Mouse (Mus musculus) kidney, embryonic 14.5 days (tissue): ENCODE data around the gene Mllt6. TPM values are rescaled to one million over a fixed set of nuclear protein-coding genes. Genes with fewer than 3 reads are reported as not detected.

Experiments
- ATAC-seq: fragments of 200-750 bp; cut with Nextera tagmentation; 2 replicates; pipeline ENCODE4 v1.8.0; 2017; ENCODE audit warnings: moderate number of reproducible peaks, mild to moderate bottlenecking, moderate TSS enrichment, moderate library complexity; ENCODE audit not compliant: low FRiP score, low TSS enrichment
- H3K27ac ChIP-seq: fragments of 300-500 bp; sonication (generic); 2 replicates; pipeline ENCODE4 v1.5.1; 2014; ENCODE audit warnings: low read depth, mild to moderate bottlenecking, low read length, moderate library complexity, mixed read lengths
- H3K27me3 ChIP-seq: fragments of 300-500 bp; sonication (generic); 2 replicates; pipeline ENCODE4 v1.6.1; 2014; ENCODE audit warnings: mild to moderate bottlenecking, low read length; ENCODE audit not compliant: control insufficient read depth, insufficient read depth
- H3K36me3 ChIP-seq: fragments of 300-500 bp; sonication (generic); 2 replicates; pipeline ENCODE4 v1.6.1; 2014; ENCODE audit warnings: low read length, mixed read lengths; ENCODE audit not compliant: control insufficient read depth, insufficient read depth
- H3K4me1 ChIP-seq: fragments of 300-500 bp; sonication (generic); 2 replicates; pipeline ENCODE4 v1.6.1; 2014; ENCODE audit warnings: low read length, mixed read lengths; ENCODE audit not compliant: control insufficient read depth, insufficient read depth
- H3K4me2 ChIP-seq: fragments of 300-500 bp; sonication (generic); replicated peaks from 2 replicates; pipeline ENCODE4 v1.6.1; 2014; ENCODE audit warnings: low read depth, mild to moderate bottlenecking, low read length
- H3K4me3 ChIP-seq: fragments of 300-500 bp; sonication (generic); 2 replicates; pipeline ENCODE4 v1.5.1; 2014; ENCODE audit warnings: mild to moderate bottlenecking, low read length
- H3K9ac ChIP-seq: fragments of 300-500 bp; sonication (generic); 2 replicates; pipeline ENCODE4 v1.6.1; 2014; ENCODE audit warnings: low read depth, mild to moderate bottlenecking, low read length, moderate library complexity
- H3K9me3 ChIP-seq: fragments of 300-500 bp; sonication (generic); 2 replicates; pipeline ENCODE4 v1.6.1; 2016; ENCODE audit warnings: low read length; ENCODE audit not compliant: control insufficient read depth
- WGBS: fragments of 180-500 bp; shearing (Covaris S2); extraction: QIAGEN DNeasy Blood & Tissue Kit; methylation state at CpG from one replicate; pipeline ENCODE4 v1.1.7; 2014; 5-methylcytosine and 5-hydroxymethylcytosine counted together
- polyA plus RNA-seq: library from polyadenylated mRNA; unstranded; fragments of >200 nt; fragmentation: Nextera tagmentation; extraction: Ambion mirVana; gene quantifications from 2 replicates; pipeline ENCODE4 v1.2.1, GENCODE M21; 2014

Gene Mllt6
- polyA plus RNA-seq, 1 experiment from 2014 or later = 5.7 TPM

DNA sequence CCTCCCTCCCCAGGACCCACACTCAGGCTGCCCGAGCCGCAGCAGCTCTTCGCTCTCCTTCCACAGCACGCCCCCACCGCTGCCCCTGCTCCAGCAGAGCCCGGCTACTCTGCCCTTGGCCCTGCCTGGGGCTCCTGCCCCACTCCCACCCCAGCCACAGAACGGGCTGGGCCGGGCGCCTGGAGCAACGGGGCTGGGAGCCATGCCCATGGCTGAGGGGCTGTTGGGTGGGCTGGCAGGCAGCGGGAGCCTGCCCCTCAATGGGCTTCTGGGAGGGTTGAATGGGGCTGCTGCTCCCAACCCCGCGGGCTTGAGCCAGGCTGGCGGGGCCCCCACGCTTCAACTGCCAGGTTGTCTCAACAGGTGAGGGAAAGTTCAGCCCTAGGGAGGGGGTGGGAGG is 15.1 kb downstream of the Mllt6 start:
- H3K4me1 ChIP-seq = no peaks in the 10 kb centered on the region
- no peak overlapping the region for H3K4me2 ChIP-seq
- no peak for ATAC-seq
- WGBS = 89% methylated on average over 15 of the region's 15 CpGs
- no peak overlapping the region for H3K9ac ChIP-seq
- no peak overlapping the region for H3K27ac ChIP-seq
- H3K36me3 ChIP-seq = peaks cover 93% of the 10 kb centered on the region
- H3K9me3 ChIP-seq = no peaks in the 10 kb centered on the region
- H3K4me3 ChIP-seq = no peak overlapping the region
- H3K27me3 ChIP-seq = no peaks in the 10 kb centered on the region

DNA sequence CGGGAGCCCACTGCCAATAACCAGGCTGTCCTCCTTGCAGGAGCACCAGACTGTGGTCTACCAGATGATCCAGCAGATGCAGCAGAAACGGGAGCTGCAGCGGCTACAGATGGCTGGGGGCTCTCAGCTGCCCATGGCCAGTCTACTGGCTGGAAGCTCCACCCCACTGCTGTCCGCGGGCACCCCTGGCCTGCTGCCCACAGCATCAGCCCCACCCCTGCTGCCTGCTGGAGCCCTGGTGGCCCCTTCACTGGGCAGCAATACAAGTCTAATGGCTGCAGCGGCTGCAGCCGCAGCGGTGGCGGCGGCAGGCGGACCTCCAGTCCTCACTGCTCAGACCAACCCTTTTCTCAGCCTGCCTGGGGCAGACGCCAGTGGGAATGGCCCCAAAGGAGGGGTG is 17.2 kb downstream of the Mllt6 start:
- no peak for ATAC-seq
- Histone ChIP-seq H3K9me3 (no peaks in the 10 kb centered on the region), H3K4me2 (no peak overlapping the region), H3K36me3 (peaks cover 72% of the 10 kb centered on the region), H3K4me3 (no peak overlapping the region), H3K4me1 (peaks cover 10% of the 10 kb centered on the region), H3K27ac (no peak overlapping the region), H3K27me3 (no peaks in the 10 kb centered on the region), H3K9ac (no peak overlapping the region)
- 80% methylated on average over 12 of the region's 12 CpGs for WGBS

DNA sequence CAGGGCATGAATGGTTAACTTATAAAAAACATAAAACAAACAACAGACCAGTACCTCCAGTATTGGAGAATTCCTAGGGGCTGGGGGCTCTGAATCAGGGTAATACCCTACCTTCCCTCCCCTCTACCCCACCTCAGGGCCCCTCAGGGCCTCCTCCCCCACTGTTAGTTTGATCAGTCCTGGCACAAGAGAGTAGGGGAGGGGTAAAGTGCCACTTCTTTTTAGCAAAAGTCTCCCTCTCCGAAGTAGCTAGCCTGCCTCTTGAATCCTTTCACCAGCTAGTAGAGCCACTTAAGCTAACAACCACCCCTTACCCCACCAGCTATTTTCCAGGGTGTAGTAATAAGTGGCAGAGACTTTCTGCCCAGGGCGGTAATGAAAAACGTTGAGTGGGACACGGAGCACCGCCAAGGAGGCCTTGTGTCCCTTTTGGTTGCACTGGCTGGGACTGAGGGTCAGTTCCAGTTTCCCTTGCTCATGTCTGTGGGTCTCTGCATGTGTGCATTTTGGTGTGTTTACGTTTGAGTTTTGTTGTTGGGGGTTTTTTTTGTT is 19.4 kb downstream of the Mllt6 start:
- H3K27ac ChIP-seq = no peak overlapping the region
- H3K9me3 ChIP-seq = no peaks in the 10 kb centered on the region
- no peak for ATAC-seq
- no peaks in the 10 kb centered on the region for H3K27me3 ChIP-seq
- WGBS = 81% methylated on average over 6 of the region's 6 CpGs
- no peak overlapping the region for H3K9ac ChIP-seq
- peaks cover 21% of the 10 kb centered on the region for H3K4me1 ChIP-seq
- H3K4me2 ChIP-seq = no peak overlapping the region
- peaks cover 51% of the 10 kb centered on the region for H3K36me3 ChIP-seq
- no peak overlapping the region for H3K4me3 ChIP-seq

DNA sequence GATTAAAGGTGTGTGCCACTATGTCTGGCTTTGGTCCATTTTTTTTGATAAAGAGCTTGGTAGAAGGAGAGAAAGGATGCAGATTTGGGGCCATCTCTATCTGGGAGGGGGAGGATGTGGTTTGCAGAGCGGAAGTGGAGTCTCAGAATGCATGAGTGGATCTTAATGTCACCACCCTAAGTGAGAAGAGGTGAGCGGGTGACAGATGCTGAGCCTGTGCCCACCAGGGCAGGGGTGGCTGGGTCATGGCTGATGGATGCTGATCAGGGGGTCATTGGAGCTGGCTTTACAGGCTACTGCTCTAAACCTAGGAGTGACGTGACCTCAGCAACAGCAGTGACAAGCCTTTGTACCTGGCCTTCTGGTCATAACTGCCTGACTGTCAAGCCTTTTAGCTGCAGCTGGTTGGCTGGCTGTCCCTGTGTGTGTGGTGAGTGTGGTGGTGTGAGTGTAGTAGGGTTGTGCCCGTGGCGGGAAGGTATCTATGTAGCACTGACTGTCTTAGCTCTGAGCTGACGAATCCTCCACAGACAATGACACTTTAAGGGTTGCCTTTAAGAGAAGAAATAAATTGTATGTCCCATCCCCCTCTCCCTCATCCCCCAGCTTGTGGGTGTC is 21.0 kb downstream of the Mllt6 start:
- Histone ChIP-seq H3K27ac (no peak overlapping the region), H3K4me2 (no peak overlapping the region), H3K4me3 (no peak overlapping the region), H3K9me3 (no peaks in the 10 kb centered on the region), H3K9ac (no peak overlapping the region), H3K36me3 (peaks cover 47% of the 10 kb centered on the region), H3K4me1 (peaks cover 21% of the 10 kb centered on the region), H3K27me3 (no peaks in the 10 kb centered on the region)
- WGBS = 70% methylated on average over 6 of the region's 6 CpGs
- ATAC-seq = no peak

DNA sequence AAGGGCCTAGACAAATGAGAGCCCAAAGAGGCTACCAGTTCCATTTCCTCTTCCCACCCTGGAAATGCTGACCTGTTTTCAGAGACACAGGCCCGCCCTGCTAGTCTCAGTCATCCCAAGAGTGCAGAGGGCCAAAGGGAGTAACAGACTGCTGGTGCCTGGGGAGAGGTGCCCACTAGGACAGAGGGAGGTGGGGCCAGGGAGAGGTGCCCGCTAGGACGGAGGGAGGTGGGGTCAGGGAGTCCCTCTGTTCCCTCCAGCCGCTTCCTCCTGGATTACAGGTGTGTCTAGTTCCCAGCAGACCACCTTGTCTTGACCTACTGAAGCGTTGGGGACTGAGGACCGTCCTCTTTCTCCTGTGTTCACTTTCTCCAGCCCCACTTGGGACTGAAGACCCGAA is 21.6 kb downstream of the Mllt6 start:
- WGBS = 27% methylated on average over 7 of the region's 7 CpGs
- H3K4me2 ChIP-seq = peak overlapping the region; percentile 56; the same call in 1 of the 2 replicates
- H3K27me3 ChIP-seq = no peaks in the 10 kb centered on the region
- no peak overlapping the region for H3K4me3 ChIP-seq
- H3K4me1 ChIP-seq = peaks cover 21% of the 10 kb centered on the region
- peak overlapping the region; percentile 51; the same call in 1 of the 2 replicates for H3K27ac ChIP-seq
- H3K36me3 ChIP-seq = peaks cover 48% of the 10 kb centered on the region
- no peak for ATAC-seq
- H3K9me3 ChIP-seq = no peaks in the 10 kb centered on the region
- H3K9ac ChIP-seq = no peak overlapping the region; the same call in 1 of the 2 replicates

DNA sequence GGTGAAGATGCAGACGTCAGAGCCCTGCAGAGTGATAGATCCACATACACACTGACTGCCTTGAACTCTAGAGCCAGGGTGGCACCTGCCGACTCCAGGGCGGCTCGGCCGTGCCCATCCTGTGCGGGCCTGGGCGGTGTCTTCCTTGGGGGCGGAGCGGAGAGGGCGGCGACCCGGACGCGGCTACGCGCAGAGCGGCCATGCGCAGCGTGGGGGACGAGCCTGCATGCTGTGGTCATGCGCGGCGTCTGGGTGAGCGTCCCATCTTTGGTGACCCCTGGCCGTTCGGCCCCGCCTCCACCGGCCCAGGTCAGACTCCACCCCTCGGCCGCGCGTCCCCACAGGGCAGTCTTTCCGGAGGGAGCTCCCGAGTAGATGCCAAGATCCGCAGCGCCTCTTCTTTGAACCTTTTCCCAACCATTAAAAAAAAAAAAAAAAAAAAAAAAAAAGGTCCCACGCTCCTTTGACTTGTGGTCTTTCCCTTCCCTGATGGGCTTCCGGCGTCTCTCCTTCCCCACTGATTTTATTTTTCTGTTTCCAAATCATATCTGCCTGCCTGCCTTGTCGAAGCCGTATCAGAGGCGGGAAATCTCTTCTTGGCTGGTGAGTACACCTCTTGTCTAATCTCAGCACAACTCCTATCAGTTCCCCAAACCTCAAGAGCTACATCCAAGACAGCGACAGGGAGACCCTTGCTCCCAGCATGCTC is 22.6 kb downstream of the Mllt6 start, which contains the start of gene Cisd3:
TSS of gene Cisd3 (plus strand) at position 214 of the 709 bp plus-strand sequence.
- H3K27ac ChIP-seq = peak within 1 kb of the TSS; percentile 51
- H3K9ac ChIP-seq = peak within 1 kb of the TSS; percentile 45
- H3K36me3 ChIP-seq = peaks cover 49% of the 10 kb centered on the region
- H3K9me3 ChIP-seq = no peaks in the 10 kb centered on the region
- H3K4me3 ChIP-seq = peak within 1 kb of the TSS; percentile 35
- peak; percentile 87 for ATAC-seq
- H3K4me1 ChIP-seq = peaks cover 21% of the 10 kb centered on the region
- WGBS = under 1% methylated on average over 43 of the region's 43 CpGs
- peak within 1 kb of the TSS; percentile 56 for H3K4me2 ChIP-seq
- H3K27me3 ChIP-seq = no peaks in the 10 kb centered on the region

DNA sequence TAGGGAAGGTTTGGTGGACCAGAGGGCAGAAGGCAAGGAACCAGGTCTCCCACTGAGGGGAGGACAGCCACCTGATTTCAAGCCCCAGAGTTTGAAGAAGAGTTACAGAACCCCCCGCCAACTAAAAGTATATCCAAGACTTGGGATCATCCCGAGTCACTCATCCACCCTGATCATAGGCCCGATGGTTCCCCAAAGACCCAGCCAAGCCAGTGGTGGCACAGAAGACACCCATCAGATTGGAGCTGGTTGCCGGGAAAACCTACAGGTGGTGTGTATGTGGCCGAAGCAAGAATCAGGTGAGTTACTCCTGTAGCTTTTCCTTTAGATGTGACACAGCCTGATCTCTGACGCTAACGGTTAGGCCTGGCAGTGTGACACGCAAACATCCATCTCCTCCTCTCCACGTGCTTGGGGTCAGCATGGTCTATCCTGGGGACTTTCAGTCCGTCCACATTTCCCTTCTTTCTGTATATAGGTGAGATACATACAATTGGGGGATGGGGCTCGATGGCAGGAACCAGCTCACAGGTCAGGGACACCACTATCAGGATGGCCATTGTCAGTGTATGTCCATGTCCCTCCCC is 23.2 kb downstream of the Mllt6 start:
- Histone ChIP-seq H3K36me3 (peaks cover 50% of the 10 kb centered on the region), H3K27ac (peak overlapping the region; percentile 26; the same call in 1 of the 2 replicates), H3K9me3 (no peaks in the 10 kb centered on the region), H3K27me3 (no peaks in the 10 kb centered on the region), H3K4me2 (peak overlapping the region; percentile 56), H3K4me1 (peaks cover 21% of the 10 kb centered on the region), H3K4me3 (peak overlapping the region; percentile 35), H3K9ac (peak overlapping the region; percentile 42)
- no peak for ATAC-seq
- 66% methylated on average over 11 of the region's 11 CpGs for WGBS

DNA sequence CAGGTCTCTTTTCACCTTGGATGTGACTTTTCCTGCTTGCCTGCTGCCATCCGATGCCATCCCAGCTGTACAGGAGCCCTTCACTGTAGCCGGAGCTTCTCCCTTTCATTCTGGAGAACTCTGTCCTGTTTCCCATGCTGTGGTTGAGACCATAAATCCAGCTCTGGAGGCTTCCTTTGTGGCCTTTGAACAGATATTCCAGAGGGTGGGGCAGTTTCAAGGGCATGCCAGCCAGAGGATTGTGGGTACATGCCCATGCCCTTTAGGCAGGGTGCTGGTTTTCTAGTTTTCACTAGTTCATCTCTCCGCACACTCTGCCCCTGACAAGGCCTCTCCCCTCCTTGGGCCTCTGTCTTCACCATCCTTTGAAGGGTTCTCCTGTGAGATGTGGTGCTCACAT is 23.8 kb downstream of the Mllt6 start:
- peaks cover 21% of the 10 kb centered on the region for H3K4me1 ChIP-seq
- peaks cover 50% of the 10 kb centered on the region for H3K36me3 ChIP-seq
- 76% methylated on average over 3 of the region's 3 CpGs for WGBS
- ATAC-seq = no peak
- H3K9ac ChIP-seq = no peak overlapping the region
- no peaks in the 10 kb centered on the region for H3K27me3 ChIP-seq
- H3K4me3 ChIP-seq = no peak overlapping the region
- no peaks in the 10 kb centered on the region for H3K9me3 ChIP-seq
- no peak overlapping the region for H3K27ac ChIP-seq
- H3K4me2 ChIP-seq = 0 out of 2 replicates have a peak overlapping the region, but pooled peaks have one; percentile 56

DNA sequence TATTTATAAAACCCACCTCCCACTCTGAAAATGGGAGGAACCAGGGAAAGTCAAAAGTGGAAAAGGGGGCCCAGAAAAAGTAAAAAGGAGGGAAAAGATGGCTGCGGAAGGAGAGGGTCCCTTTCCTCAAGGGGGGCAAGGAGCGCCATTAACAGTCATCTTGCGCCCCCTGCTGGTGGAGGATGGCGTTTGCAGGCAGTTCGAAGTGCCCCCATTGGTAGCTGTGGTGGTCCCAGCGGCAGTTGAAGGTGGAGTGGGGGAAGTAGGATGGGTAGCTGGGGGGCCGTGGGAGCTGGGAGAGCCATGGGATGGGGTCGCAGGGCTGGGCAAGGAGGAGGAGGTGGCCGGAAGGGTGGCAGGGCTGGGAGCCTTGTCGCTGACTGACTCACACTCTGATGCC is 26.6 kb downstream of the Mllt6 start:
- Histone ChIP-seq H3K27ac (no peak overlapping the region), H3K9me3 (no peaks in the 10 kb centered on the region), H3K9ac (no peak overlapping the region), H3K27me3 (no peaks in the 10 kb centered on the region), H3K36me3 (peaks cover 50% of the 10 kb centered on the region), H3K4me3 (no peak overlapping the region), H3K4me2 (no peak overlapping the region), H3K4me1 (peaks cover 19% of the 10 kb centered on the region)
- ATAC-seq = no peak
- WGBS = 26% methylated on average over 10 of the region's 10 CpGs
